Mouse (Mus musculus) C2C12 (cell line): Measurements from ENCODE around the gene Galnt17.

ENCODE experiments used
- CEBPB ChIP-seq: IDR thresholded peaks from one replicate; pipeline ENCODE4 v1.6.1; 2011; ENCODE audit warnings: low read depth, mild to moderate bottlenecking, control low read depth, moderate library complexity
- CTCF ChIP-seq: IDR thresholded peaks from one replicate; pipeline ENCODE4 v1.5.1; 2011; ENCODE audit not compliant: control insufficient read depth, insufficient read depth, insufficient read length
- MAX ChIP-seq: IDR thresholded peaks from one replicate; pipeline ENCODE4 v1.6.1; 2011; ENCODE audit warnings: mild to moderate bottlenecking, control low read depth
- USF1 ChIP-seq: IDR thresholded peaks from one replicate; pipeline ENCODE4 v1.6.1; 2011; ENCODE audit warnings: low read depth, mild to moderate bottlenecking, control low read depth, moderate library complexity

GRCm38 (mm10) chr5:131019346-131019965 lies 288.8 kb downstream of the Galnt17 start:
- no peak for TF ChIP-seq CTCF
- no peak for TF ChIP-seq USF1
- no peak for TF ChIP-seq MAX
- TF ChIP-seq CEBPB, result no peak
